Mouse (Mus musculus): ENCODE measurements around the gene Gm26897. TPM values are rescaled to one million over a fixed set of nuclear protein-coding genes. Genes with fewer than 3 reads are reported as not detected.

Gene Gm26897
- polyA plus RNA-seq, 1 experiment from 2014 or later, result not detected

DNA sequence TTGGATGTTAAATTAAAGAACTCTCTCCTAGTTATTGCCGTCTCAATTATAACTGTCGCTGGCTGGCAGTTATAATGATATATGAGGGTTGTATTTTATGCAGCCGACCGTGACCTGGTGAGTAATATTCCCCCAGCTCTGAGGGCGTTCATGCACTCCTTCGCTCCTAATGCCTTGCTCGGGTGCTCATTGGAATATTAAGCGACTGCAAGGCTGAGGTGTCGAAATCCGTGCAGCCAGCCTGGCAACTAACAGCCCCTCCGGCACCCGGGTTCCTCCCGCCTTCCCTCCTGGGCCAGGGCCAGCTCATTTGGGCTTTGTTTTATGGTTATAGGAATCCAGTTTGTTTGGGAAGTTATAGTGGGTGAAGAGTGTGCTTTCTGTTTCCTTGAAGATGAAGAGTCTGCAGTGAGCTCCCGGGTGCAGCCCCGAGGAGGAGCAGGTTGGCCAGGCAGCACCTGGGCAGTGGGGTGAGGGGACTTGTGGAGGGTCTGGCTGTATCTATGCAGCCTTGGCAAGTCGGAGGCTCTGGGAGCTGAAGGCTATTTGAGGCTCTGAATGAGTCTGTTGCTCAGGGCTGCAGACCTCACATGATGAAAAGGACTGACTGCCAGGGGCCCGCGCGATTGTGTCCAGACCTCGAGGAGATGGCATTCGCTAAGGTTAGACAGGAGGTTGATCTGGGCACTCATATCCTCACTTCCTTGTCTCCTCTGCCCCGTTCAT, 8.4 kb upstream of the Gm26897 start:
- Histone ChIP-seq H3K36me3 (no peaks in the 10 kb centered on the region), H3K9ac (no peak overlapping the region), H3K4me2 (peak overlapping the region; percentile 17), H3K27me3 (0 out of 2 replicates have a peak, but pooled peaks cover 11% of the 10 kb centered on the region), H3K9me3 (no peaks in the 10 kb centered on the region), H3K4me3 (no peak overlapping the region), H3K4me1 (peaks cover 26% of the 10 kb centered on the region), H3K27ac (peak overlapping the region; percentile 14; the same call in 1 of the 2 replicates)
- WGBS, result 26% methylated on average over 22 of the region's 22 CpGs
- ATAC-seq (ENCODE audit: insufficient number of reproducible peaks, low FRiP score, low TSS enrichment, low read depth), result no peak

DNA sequence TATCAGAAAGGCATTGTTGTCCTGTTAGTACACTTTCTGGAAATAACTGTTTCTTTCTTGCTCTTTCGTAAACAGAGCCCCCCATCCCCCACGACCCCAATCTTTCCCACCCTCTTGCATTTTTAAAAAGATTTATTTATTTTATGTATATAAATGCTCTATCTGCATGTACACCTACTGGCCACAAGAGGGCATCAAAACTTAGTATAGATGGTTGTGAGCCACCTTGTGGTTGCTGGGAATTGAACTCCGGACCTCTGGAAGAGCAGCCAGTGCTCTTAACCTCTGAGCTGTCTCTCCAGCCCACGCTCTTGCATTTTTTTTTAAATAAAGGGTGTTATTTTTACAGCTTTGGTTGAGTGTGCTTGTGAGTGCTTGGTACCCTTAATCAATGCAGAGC, 5.3 kb upstream of the Gm26897 start:
- peaks cover 22% of the 10 kb centered on the region for H3K4me1 ChIP-seq
- no peak overlapping the region for H3K27ac ChIP-seq
- no peak for ATAC-seq (ENCODE audit: insufficient number of reproducible peaks, low FRiP score, low TSS enrichment, low read depth)
- 79% methylated on average over 4 of the region's 4 CpGs for WGBS
- no peaks in the 10 kb centered on the region for H3K9me3 ChIP-seq
- no peak overlapping the region for H3K4me3 ChIP-seq
- no peaks in the 10 kb centered on the region for H3K36me3 ChIP-seq
- no peaks in the 10 kb centered on the region for H3K27me3 ChIP-seq
- no peak overlapping the region for H3K9ac ChIP-seq
- no peak overlapping the region for H3K4me2 ChIP-seq

DNA sequence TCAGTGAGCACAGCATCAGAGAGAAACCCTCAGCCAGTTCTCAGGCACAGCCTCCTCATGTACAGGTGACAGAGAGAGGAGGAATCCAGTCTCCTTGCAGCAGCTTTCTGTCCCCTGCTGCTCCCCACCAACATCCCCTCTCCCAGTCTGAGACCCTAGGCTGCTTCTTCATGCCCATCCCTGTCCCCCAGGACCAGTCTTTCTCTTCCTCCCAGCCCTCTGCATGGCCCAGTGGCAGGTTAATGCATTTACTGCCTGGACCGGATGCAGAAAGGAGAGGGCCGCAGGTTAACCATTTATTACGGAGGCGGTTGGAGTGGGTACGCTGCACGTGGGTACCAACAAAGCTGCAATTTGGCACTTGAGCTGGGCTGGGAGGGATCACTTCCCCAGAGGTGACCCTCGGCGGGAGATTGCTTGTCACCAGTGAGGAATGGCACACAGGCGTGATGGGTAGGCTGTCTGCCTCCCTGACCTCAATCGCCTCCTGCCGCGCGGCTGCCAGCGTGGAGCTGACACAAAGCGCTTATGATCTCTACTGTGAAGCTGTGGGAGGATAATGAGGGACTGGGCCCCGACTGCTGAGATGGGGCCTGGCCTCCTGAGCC, 3.1 kb upstream of the Gm26897 start:
- ATAC-seq (ENCODE audit: insufficient number of reproducible peaks, low FRiP score, low TSS enrichment, low read depth), result no peak
- Histone ChIP-seq H3K9ac (no peak overlapping the region), H3K27me3 (no peaks in the 10 kb centered on the region), H3K4me1 (peaks cover 13% of the 10 kb centered on the region), H3K27ac (no peak overlapping the region), H3K9me3 (no peaks in the 10 kb centered on the region), H3K4me2 (no peak overlapping the region), H3K36me3 (no peaks in the 10 kb centered on the region), H3K4me3 (no peak overlapping the region)
- 21% methylated on average over 16 of the region's 16 CpGs for WGBS

DNA sequence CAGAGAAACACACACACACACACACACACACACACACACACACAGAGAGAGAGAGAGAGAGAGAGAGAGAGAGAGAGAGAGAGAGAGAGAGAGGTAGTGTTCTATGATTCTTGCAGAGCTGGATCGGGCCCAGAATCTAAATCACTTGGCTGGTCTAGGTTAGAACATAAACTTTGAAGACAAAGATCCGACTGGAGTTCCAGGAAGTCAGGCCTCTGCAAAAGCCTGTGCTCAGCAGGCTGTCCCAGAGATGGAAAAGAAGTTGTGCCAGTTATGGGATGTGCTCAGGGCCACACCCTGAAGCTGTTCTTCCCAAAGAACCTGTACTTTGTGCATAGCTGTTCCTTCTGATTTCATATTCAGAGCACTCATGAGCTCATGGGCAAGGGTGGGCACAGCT, 1.5 kb upstream of the Gm26897 start:
- WGBS, result 46% methylated on average over 2 of the region's 2 CpGs
- no peak overlapping the region for H3K4me3 ChIP-seq

DNA sequence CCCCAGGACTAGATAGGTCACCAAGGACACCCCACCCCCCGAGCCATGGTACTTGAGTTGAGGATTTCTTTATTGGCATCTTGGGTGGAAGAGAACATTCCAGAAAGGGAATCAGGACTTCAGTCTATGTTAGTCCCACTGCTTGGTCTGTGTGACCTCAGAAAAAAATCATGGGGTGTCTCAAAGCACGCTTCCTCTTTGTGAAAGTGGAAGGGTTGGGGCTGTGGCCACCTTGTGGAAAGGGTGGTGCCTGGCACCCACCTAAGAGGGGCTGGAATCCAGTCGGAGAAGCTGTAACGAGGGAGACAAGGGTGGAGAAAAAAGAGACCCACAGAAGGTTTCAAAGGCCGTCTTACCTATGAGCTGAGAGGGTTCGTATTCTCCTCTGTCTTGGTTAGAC, 5.8 kb downstream of the Gm26897 start:
- Histone ChIP-seq H3K36me3 (no peaks in the 10 kb centered on the region), H3K27me3 (peaks cover 50% of the 10 kb centered on the region), H3K27ac (no peak overlapping the region), H3K4me3 (no peak overlapping the region), H3K9me3 (no peaks in the 10 kb centered on the region), H3K9ac (no peak overlapping the region), H3K4me2 (no peak overlapping the region), H3K4me1 (peaks cover 14% of the 10 kb centered on the region; the same call in 1 of the 2 replicates)
- no peak for ATAC-seq (ENCODE audit: insufficient number of reproducible peaks, low FRiP score, low TSS enrichment, low read depth)
- 61% methylated on average over 6 of the region's 6 CpGs for WGBS

More for the DNA sequence above, 1.5 kb upstream of the Gm26897 start:
- Histone ChIP-seq H3K36me3 (no peaks in the 10 kb centered on the region), H3K9me3 (no peaks in the 10 kb centered on the region), H3K27ac (0 out of 2 replicates have a peak overlapping the region, but pooled peaks have one; percentile 28), H3K4me1 (peaks cover 8% of the 10 kb centered on the region), H3K27me3 (no peaks in the 10 kb centered on the region), H3K4me2 (no peak overlapping the region), H3K9ac (no peak overlapping the region)
- peak; percentile 54; the same call in 1 of the 2 replicates for ATAC-seq (ENCODE audit: insufficient number of reproducible peaks, low FRiP score, low TSS enrichment, low read depth)

DNA sequence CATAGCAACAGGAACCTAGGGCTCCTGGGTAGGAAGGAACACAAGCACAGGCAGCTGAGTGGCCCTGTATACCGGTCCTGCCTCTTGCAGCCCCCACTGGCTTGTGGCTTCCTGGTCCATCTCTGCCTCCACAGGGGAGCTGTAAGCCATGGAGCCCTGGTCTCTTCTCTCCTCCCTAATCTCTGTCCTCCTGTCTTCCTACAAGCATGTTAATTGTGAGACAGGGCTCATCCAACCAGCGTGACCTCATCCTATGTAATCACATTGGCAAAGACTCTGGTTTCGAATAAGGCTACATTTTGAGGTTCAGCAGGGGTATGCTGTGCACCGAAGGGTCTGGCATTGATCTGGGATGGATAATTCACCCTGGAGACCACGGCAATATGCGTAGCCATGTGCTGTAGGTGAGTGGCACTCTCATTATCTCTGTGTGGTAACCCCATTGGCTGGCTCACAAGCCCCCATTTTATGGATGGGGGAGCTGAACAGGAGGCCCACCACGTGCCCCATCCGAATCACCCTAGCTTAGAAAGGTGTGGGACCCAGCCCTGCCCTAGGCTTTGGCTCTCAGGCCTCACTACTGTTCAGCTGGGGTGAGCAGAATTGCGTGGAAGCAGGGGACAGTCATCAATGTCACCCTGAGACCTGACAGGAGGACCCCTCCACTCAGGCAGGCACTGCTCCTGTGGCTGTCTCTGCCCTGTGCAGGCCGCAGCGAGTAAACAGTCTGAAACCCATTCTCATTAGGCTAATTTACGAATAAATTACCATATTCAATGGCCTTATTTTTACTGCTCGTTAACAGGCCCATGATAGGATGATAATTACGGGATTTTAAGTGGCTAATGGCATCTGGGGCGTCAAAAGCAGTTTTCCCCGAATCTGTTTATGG, 6.9 kb downstream of the Gm26897 start:
- Histone ChIP-seq H3K27me3 (peaks cover 51% of the 10 kb centered on the region), H3K9ac (no peak overlapping the region), H3K36me3 (no peaks in the 10 kb centered on the region), H3K4me1 (peaks cover 14% of the 10 kb centered on the region; the same call in 1 of the 2 replicates), H3K27ac (no peak overlapping the region), H3K4me2 (no peak overlapping the region), H3K4me3 (no peak overlapping the region), H3K9me3 (no peaks in the 10 kb centered on the region)
- WGBS, result 35% methylated on average over 16 of the region's 16 CpGs
- no peak for ATAC-seq (ENCODE audit: insufficient number of reproducible peaks, low FRiP score, low TSS enrichment, low read depth)

DNA sequence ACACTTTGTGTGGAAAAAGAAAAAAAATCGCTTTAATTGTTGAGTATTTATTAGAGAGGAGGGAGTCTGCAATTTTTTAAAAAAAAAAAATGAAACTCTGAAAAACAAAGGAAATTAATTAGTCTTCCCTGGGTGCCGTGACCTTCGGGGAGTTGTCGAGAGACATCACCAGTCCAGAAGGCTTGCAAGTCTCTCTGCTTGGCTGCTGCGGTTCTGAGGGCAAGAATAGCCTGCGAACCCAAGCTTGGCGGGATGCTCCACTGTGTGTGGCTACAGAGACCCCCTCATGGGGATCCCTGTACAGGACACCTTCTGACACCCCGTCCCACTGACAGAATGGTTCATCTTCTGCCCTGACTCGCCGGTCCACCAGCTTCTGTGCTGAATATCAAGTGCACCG, 7.6 kb downstream of the Gm26897 start:
- no peak overlapping the region for H3K9ac ChIP-seq
- ATAC-seq (ENCODE audit: insufficient number of reproducible peaks, low FRiP score, low TSS enrichment, low read depth), result no peak
- H3K9me3 ChIP-seq, result no peaks in the 10 kb centered on the region
- H3K36me3 ChIP-seq, result no peaks in the 10 kb centered on the region
- H3K4me3 ChIP-seq, result no peak overlapping the region
- peaks cover 51% of the 10 kb centered on the region for H3K27me3 ChIP-seq
- peaks cover 14% of the 10 kb centered on the region; the same call in 1 of the 2 replicates for H3K4me1 ChIP-seq
- H3K4me2 ChIP-seq, result no peak overlapping the region
- H3K27ac ChIP-seq, result no peak overlapping the region
- WGBS, result 12% methylated on average over 11 of the region's 11 CpGs

DNA sequence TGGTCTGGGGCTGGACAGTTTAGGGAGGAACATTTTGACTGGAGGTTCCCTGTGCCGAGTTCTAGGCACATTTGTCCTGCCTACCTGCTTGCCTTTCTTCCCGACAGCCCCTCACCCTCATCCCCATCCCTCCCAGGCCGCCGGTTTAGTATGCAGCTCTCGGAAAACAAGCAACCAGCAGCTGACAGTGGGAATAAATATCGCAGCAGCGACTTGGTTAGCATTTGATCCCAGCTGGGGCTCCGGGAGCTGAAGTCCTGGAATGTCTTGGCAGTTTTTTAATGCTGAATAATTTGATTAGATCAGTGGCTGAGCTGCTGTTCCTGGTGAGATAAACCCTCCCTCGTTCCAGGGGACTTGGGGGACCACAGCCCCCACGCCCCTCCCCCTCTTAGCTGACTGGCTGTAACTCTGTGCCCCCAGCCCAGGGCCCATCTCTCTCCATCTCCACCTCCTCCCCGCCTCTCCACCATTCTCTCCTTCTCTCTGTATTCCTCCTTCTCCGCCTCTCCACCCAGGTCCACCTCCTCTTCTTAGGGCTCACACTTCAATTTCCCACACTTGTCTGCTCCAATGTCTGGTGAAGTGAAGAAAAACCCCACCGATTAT, 8.7 kb downstream of the Gm26897 start:
- peaks cover 14% of the 10 kb centered on the region; the same call in 1 of the 2 replicates for H3K4me1 ChIP-seq
- no peaks in the 10 kb centered on the region for H3K9me3 ChIP-seq
- peaks cover 51% of the 10 kb centered on the region for H3K27me3 ChIP-seq

DNA sequence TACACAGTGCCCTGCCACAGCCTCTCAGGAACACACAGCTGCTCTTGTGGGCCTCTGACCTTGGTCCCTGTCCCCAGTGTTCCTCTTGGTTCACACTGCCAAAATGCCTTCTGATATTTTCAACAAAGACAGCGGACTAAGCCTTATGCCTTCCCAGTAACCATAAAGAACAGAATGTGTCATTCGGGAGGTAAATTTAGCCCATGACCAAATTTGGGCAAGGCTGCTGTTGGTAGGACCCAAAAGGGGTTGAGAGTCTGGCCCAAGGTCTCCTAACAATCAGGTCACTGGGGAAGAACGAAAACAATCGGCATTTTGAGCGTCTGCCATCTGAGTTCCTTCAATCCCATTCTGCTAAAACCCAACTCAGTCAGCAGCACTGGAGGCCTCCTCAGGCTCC, 15.9 kb downstream of the Gm26897 start:
- peaks cover 3% of the 10 kb centered on the region; the same call in 1 of the 2 replicates for H3K4me1 ChIP-seq
- 87% methylated on average over 5 of the region's 5 CpGs for WGBS
- H3K27ac ChIP-seq, result no peak overlapping the region
- no peak overlapping the region for H3K4me2 ChIP-seq
- no peak for ATAC-seq (ENCODE audit: insufficient number of reproducible peaks, low FRiP score, low TSS enrichment, low read depth)
- H3K9me3 ChIP-seq, result no peaks in the 10 kb centered on the region
- H3K9ac ChIP-seq, result no peak overlapping the region
- H3K27me3 ChIP-seq, result peaks cover 11% of the 10 kb centered on the region; the same call in 1 of the 2 replicates
- no peak overlapping the region for H3K4me3 ChIP-seq
- H3K36me3 ChIP-seq, result no peaks in the 10 kb centered on the region

More for the DNA sequence above, 8.7 kb downstream of the Gm26897 start:
- Histone ChIP-seq H3K4me3 (no peak overlapping the region), H3K4me2 (no peak overlapping the region), H3K9ac (no peak overlapping the region), H3K27ac (no peak overlapping the region; the same call in 1 of the 2 replicates), H3K36me3 (no peaks in the 10 kb centered on the region)
- WGBS, result 17% methylated on average over 13 of the region's 13 CpGs
- no peak for ATAC-seq (ENCODE audit: insufficient number of reproducible peaks, low FRiP score, low TSS enrichment, low read depth)

DNA sequence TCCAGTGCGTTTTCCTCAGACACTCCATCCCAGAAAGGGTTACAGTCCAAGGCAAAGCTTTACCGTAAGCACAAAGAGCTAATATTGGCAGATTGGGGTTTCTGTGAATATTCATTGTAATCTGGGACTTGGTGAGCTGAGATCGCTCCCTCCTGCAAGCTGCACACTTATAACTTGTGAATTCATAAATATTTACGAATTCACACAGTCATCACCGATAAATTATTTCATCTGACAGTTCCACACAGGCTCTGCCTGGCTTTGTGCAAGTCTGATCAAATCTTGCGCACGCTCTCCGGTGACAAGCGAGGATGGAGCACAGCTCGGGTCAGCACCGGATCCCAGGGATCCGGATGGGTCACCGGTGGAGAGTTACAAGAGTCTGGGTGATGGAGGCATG, 16.4 kb downstream of the Gm26897 start:
- Histone ChIP-seq H3K27me3 (peaks cover 15% of the 10 kb centered on the region; the same call in 1 of the 2 replicates), H3K4me1 (peaks cover 6% of the 10 kb centered on the region; the same call in 1 of the 2 replicates), H3K27ac (no peak overlapping the region), H3K36me3 (no peaks in the 10 kb centered on the region), H3K9me3 (no peaks in the 10 kb centered on the region), H3K9ac (no peak overlapping the region), H3K4me2 (no peak overlapping the region), H3K4me3 (no peak overlapping the region)
- WGBS, result 84% methylated on average over 13 of the region's 13 CpGs
- ATAC-seq (ENCODE audit: insufficient number of reproducible peaks, low FRiP score, low TSS enrichment, low read depth), result no peak

DNA sequence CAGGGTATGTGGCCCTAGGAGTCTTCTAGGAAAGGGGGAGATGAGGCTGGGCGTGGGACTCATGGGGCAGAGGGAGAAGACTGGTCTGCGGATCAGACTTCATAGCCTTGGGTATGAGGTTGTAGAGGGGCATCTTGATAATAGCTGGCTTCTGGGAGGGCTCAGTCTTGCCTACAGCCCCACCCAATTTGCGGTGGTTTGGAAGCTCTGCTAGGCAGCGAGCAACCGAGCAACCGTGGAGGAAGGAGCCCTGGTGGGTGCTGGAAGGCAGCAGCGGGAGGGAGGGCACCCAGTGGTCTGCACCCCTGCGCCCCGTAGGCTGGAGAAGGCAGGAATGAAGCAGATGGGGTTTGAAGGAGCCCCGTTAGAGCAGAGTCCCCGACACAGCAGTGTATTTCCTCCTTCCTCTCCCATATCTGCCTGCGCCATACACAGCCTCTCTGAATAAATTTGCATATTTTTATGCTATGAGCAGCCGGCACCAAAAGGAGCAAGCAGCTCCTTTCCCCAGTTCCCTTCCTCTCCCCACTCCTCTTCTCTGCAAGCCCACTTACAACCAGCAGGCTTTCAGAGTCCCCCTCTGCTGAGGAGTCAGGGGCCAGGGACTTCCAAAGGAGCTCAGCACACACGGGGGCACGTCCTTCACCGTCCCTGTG, 20.9 kb downstream of the Gm26897 start:
- Histone ChIP-seq H3K4me1 (peaks cover 6% of the 10 kb centered on the region; the same call in 1 of the 2 replicates), H3K27me3 (peaks cover 15% of the 10 kb centered on the region; the same call in 1 of the 2 replicates), H3K9me3 (no peaks in the 10 kb centered on the region), H3K4me2 (0 out of 2 replicates have a peak overlapping the region, but pooled peaks have one; percentile 12), H3K9ac (no peak overlapping the region), H3K27ac (no peak overlapping the region), H3K4me3 (no peak overlapping the region), H3K36me3 (no peaks in the 10 kb centered on the region)
- WGBS, result 38% methylated on average over 16 of the region's 16 CpGs
- ATAC-seq (ENCODE audit: insufficient number of reproducible peaks, low FRiP score, low TSS enrichment, low read depth), result no peak

Data from limb, embryonic 15.5 days (tissue).